Mouse (Mus musculus): ENCODE data around the gene Nedd8. TPM values are rescaled to one million over a fixed set of nuclear protein-coding genes. Genes with fewer than 3 reads are reported as not detected.
A peak's percentile ranks its signal among the peaks of the same experiment; 100 is the strongest.

The Nedd8 gene
- polyA plus RNA-seq, 1 experiment from 2014 or later: 594 TPM

- peak overlapping the region; percentile 61 for H3K4me3 ChIP-seq (replicated peaks)
- peak overlapping the region; percentile 37; the same call in 1 of the 2 replicates for H3K27ac ChIP-seq
- peaks cover 53% of the 10 kb centered on the region for H3K36me3 ChIP-seq
- no peaks in the 10 kb centered on the region for H3K27me3 ChIP-seq
- H3K9ac ChIP-seq (replicated peaks): no peak overlapping the region
- no peaks in the 10 kb centered on the region for H3K9me3 ChIP-seq
- H3K4me2 ChIP-seq: peak overlapping the region; percentile 65
- no peak for ATAC-seq (ENCODE audit: insufficient number of reproducible peaks, insufficient read depth, low FRiP score, low TSS enrichment, low read depth)
- 49% methylated on average over 2 of the region's 2 CpGs for WGBS
- 0 out of 2 replicates have a peak, but pooled peaks cover 8% of the 10 kb centered on the region for H3K4me1 ChIP-seq (replicated peaks)
Observed at GRCm38 (mm10) chr14:55660636-55661035, 11.3 kb downstream of the Nedd8 start.

GRCm38 (mm10) chr14:55659960-55660573 lies 11.9 kb downstream of the Nedd8 start, which contains the start of gene Mdp1:
Mdp1 (minus strand) TSS chr14:55660508.
- Histone ChIP-seq H3K36me3 (peaks cover 51% of the 10 kb centered on the region), H3K27me3 (no peaks in the 10 kb centered on the region), H3K27ac (peak within 1 kb of the TSS; percentile 66; the same call in 1 of the 2 replicates), H3K4me2 (peak within 1 kb of the TSS; percentile 65), H3K4me1 (replicated peaks) (0 out of 2 replicates have a peak, but pooled peaks cover 8% of the 10 kb centered on the region), H3K9ac (replicated peaks) (peak within 1 kb of the TSS; percentile 81), H3K4me3 (replicated peaks) (peak within 1 kb of the TSS; percentile 61), H3K9me3 (no peaks in the 10 kb centered on the region)
- under 1% methylated on average over 39 of the region's 39 CpGs for WGBS
- peak; percentile 84 for ATAC-seq (ENCODE audit: insufficient number of reproducible peaks, insufficient read depth, low FRiP score, low TSS enrichment, low read depth)

- WGBS: 89% methylated on average over 5 of the region's 5 CpGs
Observed at GRCm38 (mm10) chr14:55658011-55658410, 13.9 kb downstream of the Nedd8 start.

GRCm38 (mm10) chr14:55656935-55657334 lies 15.0 kb downstream of the Nedd8 start:
- Histone ChIP-seq H3K9me3 (no peaks in the 10 kb centered on the region), H3K4me2 (no peak overlapping the region), H3K27me3 (no peaks in the 10 kb centered on the region), H3K4me1 (replicated peaks) (0 out of 2 replicates have a peak, but pooled peaks cover 8% of the 10 kb centered on the region), H3K27ac (no peak overlapping the region), H3K36me3 (peaks cover 33% of the 10 kb centered on the region), H3K4me3 (replicated peaks) (no peak overlapping the region), H3K9ac (replicated peaks) (no peak overlapping the region)
- no peak for ATAC-seq (ENCODE audit: insufficient number of reproducible peaks, insufficient read depth, low FRiP score, low TSS enrichment, low read depth)
- WGBS: 88% methylated on average over 3 of the region's 3 CpGs

More at GRCm38 (mm10) chr14:55658011-55658410, 13.9 kb downstream of the Nedd8 start:
- Histone ChIP-seq H3K4me3 (replicated peaks) (no peak overlapping the region), H3K27me3 (no peaks in the 10 kb centered on the region), H3K36me3 (peaks cover 42% of the 10 kb centered on the region), H3K4me1 (replicated peaks) (0 out of 2 replicates have a peak, but pooled peaks cover 8% of the 10 kb centered on the region), H3K27ac (no peak overlapping the region), H3K9ac (replicated peaks) (no peak overlapping the region), H3K4me2 (no peak overlapping the region), H3K9me3 (no peaks in the 10 kb centered on the region)
- ATAC-seq (ENCODE audit: insufficient number of reproducible peaks, insufficient read depth, low FRiP score, low TSS enrichment, low read depth): no peak

GRCm38 (mm10) chr14:55651528-55651927 lies 20.4 kb downstream of the Nedd8 start:
- no peak for ATAC-seq (ENCODE audit: insufficient number of reproducible peaks, insufficient read depth, low FRiP score, low TSS enrichment, low read depth)
- no peaks in the 10 kb centered on the region for H3K9me3 ChIP-seq
- H3K27me3 ChIP-seq: no peaks in the 10 kb centered on the region
- no peaks in the 10 kb centered on the region for H3K4me1 ChIP-seq (replicated peaks)
- H3K4me3 ChIP-seq (replicated peaks): no peak overlapping the region
- no peak overlapping the region for H3K4me2 ChIP-seq
- H3K27ac ChIP-seq: no peak overlapping the region
- H3K36me3 ChIP-seq: peaks cover 9% of the 10 kb centered on the region
- 88% methylated on average over 7 of the region's 7 CpGs for WGBS
- H3K9ac ChIP-seq (replicated peaks): no peak overlapping the region

- Histone ChIP-seq H3K36me3 (peaks cover 17% of the 10 kb centered on the region), H3K4me2 (no peak within 1 kb of the TSS), H3K27ac (no peak within 1 kb of the TSS), H3K9ac (replicated peaks) (no peak within 1 kb of the TSS), H3K27me3 (no peaks in the 10 kb centered on the region), H3K9me3 (no peaks in the 10 kb centered on the region), H3K4me3 (replicated peaks) (no peak within 1 kb of the TSS), H3K4me1 (replicated peaks) (peaks cover 8% of the 10 kb centered on the region)
- 85% methylated on average over 2 of the region's 2 CpGs for WGBS
- no peak for ATAC-seq (ENCODE audit: insufficient number of reproducible peaks, insufficient read depth, low FRiP score, low TSS enrichment, low read depth)
Observed at GRCm38 (mm10) chr14:55649884-55650283, 22.0 kb downstream of the Nedd8 start, which contains the start of gene Tssk4. Tssk4 (plus strand) TSS chr14:55650184.

- H3K4me3 ChIP-seq (replicated peaks): peak overlapping the region; percentile 88
- H3K36me3 ChIP-seq: peaks cover 41% of the 10 kb centered on the region
- peak overlapping the region; percentile 93 for H3K9ac ChIP-seq (replicated peaks)
- no peak for ATAC-seq (ENCODE audit: insufficient number of reproducible peaks, insufficient read depth, low FRiP score, low TSS enrichment, low read depth)
- H3K4me2 ChIP-seq: peak overlapping the region; percentile 88
- H3K9me3 ChIP-seq: no peaks in the 10 kb centered on the region
- 0 out of 2 replicates have a peak overlapping the region, but pooled peaks have one; percentile 23 for H3K27ac ChIP-seq
- WGBS: 33% methylated on average over 17 of the region's 17 CpGs
- H3K4me1 ChIP-seq (replicated peaks): peaks cover 27% of the 10 kb centered on the region
- no peaks in the 10 kb centered on the region for H3K27me3 ChIP-seq
Observed at GRCm38 (mm10) chr14:55644261-55644888, 27.5 kb downstream of the Nedd8 start.

GRCm38 (mm10) chr14:55643060-55643907 lies 28.6 kb downstream of the Nedd8 start, which contains the start of gene Tm9sf1:
Tm9sf1 (minus strand) TSS chr14:55643806.
- peak; percentile 72 for ATAC-seq (ENCODE audit: insufficient number of reproducible peaks, insufficient read depth, low FRiP score, low TSS enrichment, low read depth)
- peaks cover 27% of the 10 kb centered on the region for H3K4me1 ChIP-seq (replicated peaks)
- H3K9me3 ChIP-seq: no peaks in the 10 kb centered on the region
- no peaks in the 10 kb centered on the region for H3K27me3 ChIP-seq
- H3K4me3 ChIP-seq (replicated peaks): peak within 1 kb of the TSS; percentile 88
- WGBS: under 1% methylated on average over 89 of the region's 89 CpGs
- H3K4me2 ChIP-seq: peak within 1 kb of the TSS; percentile 88
- H3K27ac ChIP-seq: peak within 1 kb of the TSS; percentile 92
- H3K36me3 ChIP-seq: peaks cover 52% of the 10 kb centered on the region
- H3K9ac ChIP-seq (replicated peaks): peak within 1 kb of the TSS; percentile 93

GRCm38 (mm10) chr14:55642679-55643059 lies 29.3 kb downstream of the Nedd8 start:
- Histone ChIP-seq H3K27me3 (no peaks in the 10 kb centered on the region), H3K4me1 (replicated peaks) (peaks cover 27% of the 10 kb centered on the region), H3K36me3 (peaks cover 58% of the 10 kb centered on the region), H3K4me2 (peak overlapping the region; percentile 88), H3K9me3 (no peaks in the 10 kb centered on the region), H3K4me3 (replicated peaks) (peak overlapping the region; percentile 88), H3K9ac (replicated peaks) (peak overlapping the region; percentile 93), H3K27ac (peak overlapping the region; percentile 92)
- ATAC-seq (ENCODE audit: insufficient number of reproducible peaks, insufficient read depth, low FRiP score, low TSS enrichment, low read depth): peak; percentile 22; the same call in 1 of the 2 replicates
- 23% methylated on average over 8 of the region's 8 CpGs for WGBS

GRCm38 (mm10) chr14:55641291-55641690 lies 30.6 kb downstream of the Nedd8 start:
- H3K4me1 ChIP-seq (replicated peaks): peaks cover 30% of the 10 kb centered on the region
- peaks cover 61% of the 10 kb centered on the region for H3K36me3 ChIP-seq
- no peak overlapping the region for H3K27ac ChIP-seq
- H3K4me3 ChIP-seq (replicated peaks): no peak overlapping the region
- ATAC-seq (ENCODE audit: insufficient number of reproducible peaks, insufficient read depth, low FRiP score, low TSS enrichment, low read depth): no peak
- no peaks in the 10 kb centered on the region for H3K9me3 ChIP-seq
- no peak overlapping the region for H3K9ac ChIP-seq (replicated peaks)
- no peaks in the 10 kb centered on the region for H3K27me3 ChIP-seq
- 95% methylated on average over 13 of the region's 13 CpGs for WGBS
- H3K4me2 ChIP-seq: no peak overlapping the region

GRCm38 (mm10) chr14:55640816-55641215 lies 31.1 kb downstream of the Nedd8 start:
- ATAC-seq (ENCODE audit: insufficient number of reproducible peaks, insufficient read depth, low FRiP score, low TSS enrichment, low read depth): no peak
- no peak overlapping the region for H3K27ac ChIP-seq
- H3K9me3 ChIP-seq: no peaks in the 10 kb centered on the region
- no peak overlapping the region for H3K4me2 ChIP-seq
- WGBS: 95% methylated on average over 14 of the region's 14 CpGs
- H3K9ac ChIP-seq (replicated peaks): no peak overlapping the region
- H3K4me1 ChIP-seq (replicated peaks): peaks cover 33% of the 10 kb centered on the region
- peaks cover 60% of the 10 kb centered on the region for H3K36me3 ChIP-seq
- no peak overlapping the region for H3K4me3 ChIP-seq (replicated peaks)
- H3K27me3 ChIP-seq: no peaks in the 10 kb centered on the region

Data from limb, embryonic 12.5 days (tissue).